Mouse (Mus musculus): ENCODE measurements around the gene Irx4.

Gene Irx4

DNA sequence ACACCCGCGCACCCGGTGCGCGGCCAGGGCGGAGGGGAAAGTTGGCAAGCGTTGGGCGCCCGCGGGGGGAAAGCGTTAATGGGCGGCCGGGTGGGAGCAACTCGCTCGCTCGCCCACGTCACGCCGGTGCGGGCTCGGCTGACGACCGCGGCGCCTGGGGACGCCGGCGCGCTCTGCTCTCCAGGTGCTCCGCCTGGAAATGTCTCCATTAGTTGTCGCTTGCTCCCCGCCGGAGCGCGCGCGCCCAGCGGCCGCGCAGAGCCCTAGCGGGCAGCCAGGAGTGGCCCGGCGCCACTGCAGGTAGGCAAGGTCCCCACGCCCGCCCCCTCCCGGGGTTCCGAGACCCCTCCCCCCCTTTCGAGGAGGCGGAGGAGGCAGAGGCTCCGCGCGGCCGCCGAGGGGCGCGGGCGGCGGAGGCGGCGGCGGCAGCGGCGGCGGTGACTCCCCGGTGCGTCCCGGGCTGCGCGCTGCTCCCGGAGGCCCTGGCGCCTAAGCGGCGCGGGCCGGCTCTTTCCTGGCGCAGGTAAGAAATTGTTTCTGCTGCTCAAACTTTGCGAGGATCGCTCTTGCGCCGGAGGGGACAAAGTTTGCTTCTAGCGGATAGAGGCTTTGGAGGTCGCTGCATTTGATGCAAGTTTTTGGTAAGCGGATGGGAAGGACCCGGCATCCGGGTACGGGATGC lies at the start of gene Irx4:
TSS of gene Irx4 (plus strand) at position 126 of the 682 bp plus-strand sequence.
- in situ Hi-C loops (cut with MboI, MseI), result no loop called here

DNA sequence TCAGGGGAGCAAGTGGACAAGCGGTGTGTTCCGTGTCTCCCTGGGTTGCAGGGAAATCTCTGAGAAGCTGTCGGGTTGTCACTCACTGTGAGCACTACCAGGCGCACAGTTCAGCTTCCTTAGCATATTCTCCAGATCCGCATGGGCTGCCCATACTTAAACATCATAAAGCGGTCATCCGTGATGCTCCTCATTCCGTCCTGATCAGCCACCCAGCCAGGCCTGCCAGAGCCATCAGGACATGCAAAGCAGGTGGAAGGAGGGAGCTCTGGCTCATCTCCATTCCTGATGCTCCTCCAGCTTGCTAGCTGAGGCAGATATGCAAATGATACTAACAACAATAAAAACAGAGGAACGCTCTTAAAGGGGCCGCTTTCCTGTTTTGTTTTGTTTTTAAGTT lies 46.0 kb upstream of the Irx4 start:
- in situ Hi-C loops (cut with MboI, MseI), result no loop called here

DNA sequence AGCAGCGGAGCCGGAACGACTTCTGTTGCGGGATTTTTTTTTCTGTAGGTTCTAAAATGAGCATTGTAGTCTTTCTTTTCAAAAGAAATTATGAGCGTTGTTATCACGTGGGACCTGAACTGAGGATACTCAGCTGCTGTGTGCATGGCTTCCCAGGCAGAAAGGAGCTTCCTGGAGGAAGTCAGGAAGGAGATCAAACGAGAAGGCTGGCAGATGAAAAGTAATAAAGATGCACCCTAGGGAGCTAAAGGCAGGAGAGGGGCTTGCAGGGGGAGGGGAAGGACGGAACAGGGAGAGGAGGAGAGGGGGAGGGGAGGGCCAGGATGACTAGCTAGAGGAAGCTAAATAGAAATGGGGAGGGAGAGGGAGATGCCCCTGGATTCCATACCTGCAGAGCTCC lies 23.8 kb upstream of the Irx4 start:
- in situ Hi-C loops (cut with MboI, MseI), result no loop called here

DNA sequence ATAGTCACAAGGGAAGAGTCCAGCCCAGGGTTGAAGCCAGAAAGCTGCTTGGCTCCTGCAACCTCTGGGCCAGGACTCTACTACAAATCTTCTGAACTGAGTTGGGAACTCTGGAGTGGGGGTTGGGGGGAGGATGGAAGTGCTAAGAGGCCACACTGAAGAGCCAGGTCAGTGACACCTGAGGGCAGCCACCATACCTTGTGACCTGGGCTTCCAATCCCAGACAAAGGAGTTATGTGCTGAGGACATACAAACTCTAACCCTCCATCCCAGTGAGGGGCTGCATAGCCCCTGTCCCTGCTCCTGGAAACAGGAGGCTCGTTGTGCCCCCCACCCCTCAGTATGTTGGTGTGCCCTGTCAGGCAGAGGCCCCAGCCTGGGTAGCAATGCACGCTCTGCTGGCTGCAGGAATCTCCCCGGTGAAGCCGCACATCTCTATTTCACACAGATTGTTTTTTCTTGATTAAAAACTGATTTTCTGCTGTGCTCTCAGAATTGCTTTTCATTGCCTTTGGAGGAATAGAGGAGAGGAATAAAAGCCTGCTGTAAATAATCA lies 21.0 kb upstream of the Irx4 start:
- in situ Hi-C loops (cut with MboI, MseI), result no loop called here

DNA sequence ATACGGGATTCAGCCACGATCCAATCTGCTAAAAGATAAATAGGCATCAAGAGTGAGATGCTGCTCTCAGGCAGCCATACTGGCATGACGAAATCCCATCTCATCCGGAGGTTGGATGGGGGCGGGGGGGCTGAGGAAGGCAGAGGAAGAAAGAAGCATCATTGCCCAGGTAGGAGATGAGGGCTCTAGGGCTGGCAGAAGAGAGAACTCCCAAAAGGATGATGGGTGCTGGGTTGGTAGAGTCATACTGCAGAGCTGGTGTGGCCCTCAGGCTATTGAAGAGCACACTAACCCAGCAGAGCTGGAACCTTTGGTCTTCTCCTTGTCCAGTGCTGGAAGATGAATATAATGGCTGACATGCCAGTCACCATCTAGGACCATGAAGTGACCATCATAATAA lies 17.7 kb upstream of the Irx4 start:
- in situ Hi-C loops (cut with MboI, MseI), result no loop called here

DNA sequence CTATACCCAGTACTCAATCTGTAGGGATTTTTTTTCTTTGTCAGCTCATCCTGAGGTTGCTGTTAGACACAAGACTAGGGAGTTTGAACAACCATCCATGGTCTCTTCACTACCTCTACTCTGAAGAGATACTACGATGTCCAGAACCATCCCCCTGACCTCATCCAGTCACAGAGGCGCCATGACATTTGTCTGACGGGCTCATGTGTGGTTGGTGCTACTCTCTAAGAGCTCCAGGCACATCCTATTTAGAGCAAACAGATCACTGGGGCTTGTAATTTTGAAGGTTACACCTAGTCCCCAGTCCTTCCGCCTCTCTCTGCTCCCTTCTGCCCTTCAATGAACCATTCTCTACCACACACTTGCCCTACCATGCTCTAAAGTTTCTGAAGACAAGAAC lies 13.3 kb upstream of the Irx4 start:
- in situ Hi-C loops (cut with MboI, MseI), result no loop called here

DNA sequence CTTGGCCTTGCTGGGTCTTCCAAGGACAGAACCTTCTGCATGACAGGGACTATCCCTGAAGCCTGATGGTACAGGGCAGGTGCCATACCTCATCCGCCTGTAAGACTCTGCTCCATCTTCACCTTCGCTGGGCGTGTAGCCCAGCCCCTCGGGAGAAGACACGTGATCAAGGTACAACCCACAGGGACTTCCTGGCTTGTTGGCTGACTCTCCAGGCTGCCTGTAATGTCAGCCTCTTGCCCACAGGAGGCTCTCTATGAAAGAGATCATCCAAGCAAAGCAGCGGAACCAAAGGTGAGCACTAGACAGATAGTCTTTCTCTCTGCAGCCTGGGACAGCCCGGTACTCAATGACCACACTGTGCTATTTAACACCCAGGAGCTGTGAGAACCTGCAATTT lies 9.1 kb upstream of the Irx4 start:
- in situ Hi-C loops (cut with MboI, MseI), result no loop called here

GRCm38 (mm10) chr13:73252022-73252421 lies 8.3 kb upstream of the Irx4 start:
- in situ Hi-C loops (cut with MboI, MseI), result no loop called here

DNA sequence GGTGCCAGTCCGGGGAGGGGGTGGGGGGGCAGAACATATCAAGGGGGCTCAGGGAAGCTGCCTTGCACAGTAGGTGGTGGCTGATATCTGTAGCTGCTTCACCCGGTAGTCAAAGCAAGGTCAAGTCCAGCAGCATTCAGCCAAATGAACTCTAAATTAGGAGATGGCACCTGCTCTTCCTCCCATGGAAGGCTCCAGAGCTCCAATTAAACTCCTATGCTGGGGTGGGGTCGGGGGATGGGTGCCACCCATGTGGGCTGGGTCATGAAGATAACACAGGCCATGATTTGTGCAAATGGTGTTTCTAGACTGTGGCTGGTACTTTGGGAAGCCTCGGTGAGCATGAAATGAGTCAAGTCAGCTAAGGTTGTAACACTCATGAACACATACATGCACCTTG lies 1.9 kb upstream of the Irx4 start:
- in situ Hi-C loops (cut with MboI, MseI), result no loop called here

GRCm38 (mm10) chr13:73259577-73260353 lies 514 bp upstream of the Irx4 start:
- in situ Hi-C loops (cut with MboI, MseI), result no loop called here

DNA sequence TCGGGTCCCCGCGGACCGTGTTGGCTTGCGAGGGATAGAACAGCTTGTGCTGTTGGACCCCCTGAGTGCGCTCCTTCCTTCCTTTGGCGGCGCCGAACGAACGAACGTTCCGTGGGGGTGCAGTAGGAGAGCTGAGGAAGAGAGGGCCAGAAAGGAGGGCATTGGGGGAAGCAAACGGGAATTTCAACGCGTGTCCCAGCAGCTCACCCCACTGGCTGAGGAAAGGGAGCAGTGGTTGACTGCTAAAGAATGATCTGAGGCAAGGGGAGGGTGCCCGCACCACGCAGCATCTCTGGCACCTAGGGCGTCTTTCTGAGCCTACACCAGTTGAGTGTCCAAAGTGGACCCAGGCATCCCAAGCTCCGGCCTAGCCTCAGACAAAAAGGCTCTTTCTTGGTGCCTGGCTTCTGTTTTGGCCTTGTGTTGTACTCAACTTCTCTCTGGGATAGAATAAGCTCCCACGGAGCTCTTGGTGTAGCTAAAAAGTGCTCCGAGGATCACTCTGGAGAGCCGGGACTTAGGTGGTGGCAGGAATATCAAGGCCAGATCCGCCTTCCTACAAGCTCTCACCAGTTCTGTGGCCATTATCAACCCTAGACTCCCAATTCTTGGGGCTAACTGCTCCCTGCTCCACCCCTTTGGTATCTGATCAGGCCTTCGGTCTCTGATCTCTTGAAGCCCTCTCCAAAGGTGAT lies 904 bp downstream of the Irx4 start:
- in situ Hi-C loops (cut with MboI, MseI), result no loop called here

DNA sequence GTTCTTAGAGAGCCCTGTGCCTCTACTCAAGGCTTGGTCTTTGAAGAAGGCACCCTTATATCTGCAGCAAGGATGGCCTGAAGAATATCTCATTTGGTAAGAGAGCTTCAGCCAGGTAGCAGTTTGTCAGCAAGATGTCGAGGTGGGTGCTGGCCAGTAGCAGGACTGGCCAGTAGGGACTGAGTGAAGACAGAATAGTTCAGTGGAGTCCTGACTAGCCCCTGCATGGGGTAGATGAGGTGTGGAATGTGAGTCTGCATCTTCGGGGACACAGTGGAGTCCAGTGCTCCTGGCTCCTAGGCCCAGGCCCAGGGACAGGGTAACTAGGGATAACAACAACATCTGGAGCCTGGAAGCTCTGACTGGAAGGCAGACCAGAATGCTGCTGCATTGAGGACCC lies 1.6 kb downstream of the Irx4 start:
- in situ Hi-C loops (cut with MboI, MseI), result no loop called here

DNA sequence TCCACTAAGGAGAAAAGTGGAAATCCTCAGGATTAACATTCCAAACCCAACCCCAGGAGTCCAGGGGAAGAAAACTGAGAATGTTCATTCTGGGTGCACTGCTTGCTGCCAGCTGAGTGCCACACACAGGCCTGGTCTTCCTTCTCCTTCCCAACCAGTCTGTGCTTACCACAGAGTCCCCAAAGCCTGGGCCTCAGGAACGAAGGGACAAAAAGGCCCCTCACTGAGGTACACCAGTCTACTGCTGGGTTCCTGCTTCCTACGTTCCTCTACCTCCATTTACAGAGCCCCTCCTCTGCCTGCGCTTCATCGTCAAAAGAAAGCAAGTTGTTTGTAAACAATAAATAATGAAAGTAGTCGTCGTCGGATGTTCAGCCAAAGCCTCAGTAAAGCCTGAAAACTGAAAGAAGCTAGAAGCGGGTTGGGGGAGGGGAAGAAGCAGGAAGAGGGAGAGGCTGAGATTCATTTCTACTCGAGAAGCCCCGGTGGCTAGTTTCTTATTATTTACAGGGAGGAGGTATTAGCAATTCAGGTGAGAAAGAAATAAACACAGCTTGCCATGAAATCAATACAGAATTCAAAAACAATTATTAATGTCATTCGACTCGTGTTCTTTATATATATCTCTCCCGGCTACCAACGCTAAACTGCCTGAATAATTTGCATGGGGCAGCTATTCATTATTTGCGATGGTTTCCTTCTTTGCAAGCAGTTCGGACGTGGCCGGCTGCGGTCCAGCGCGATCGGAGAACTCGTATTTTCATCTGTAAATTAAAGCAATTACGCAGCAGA lies 2.3 kb downstream of the Irx4 start:
- in situ Hi-C loops (cut with MboI, MseI), result no loop called here

DNA sequence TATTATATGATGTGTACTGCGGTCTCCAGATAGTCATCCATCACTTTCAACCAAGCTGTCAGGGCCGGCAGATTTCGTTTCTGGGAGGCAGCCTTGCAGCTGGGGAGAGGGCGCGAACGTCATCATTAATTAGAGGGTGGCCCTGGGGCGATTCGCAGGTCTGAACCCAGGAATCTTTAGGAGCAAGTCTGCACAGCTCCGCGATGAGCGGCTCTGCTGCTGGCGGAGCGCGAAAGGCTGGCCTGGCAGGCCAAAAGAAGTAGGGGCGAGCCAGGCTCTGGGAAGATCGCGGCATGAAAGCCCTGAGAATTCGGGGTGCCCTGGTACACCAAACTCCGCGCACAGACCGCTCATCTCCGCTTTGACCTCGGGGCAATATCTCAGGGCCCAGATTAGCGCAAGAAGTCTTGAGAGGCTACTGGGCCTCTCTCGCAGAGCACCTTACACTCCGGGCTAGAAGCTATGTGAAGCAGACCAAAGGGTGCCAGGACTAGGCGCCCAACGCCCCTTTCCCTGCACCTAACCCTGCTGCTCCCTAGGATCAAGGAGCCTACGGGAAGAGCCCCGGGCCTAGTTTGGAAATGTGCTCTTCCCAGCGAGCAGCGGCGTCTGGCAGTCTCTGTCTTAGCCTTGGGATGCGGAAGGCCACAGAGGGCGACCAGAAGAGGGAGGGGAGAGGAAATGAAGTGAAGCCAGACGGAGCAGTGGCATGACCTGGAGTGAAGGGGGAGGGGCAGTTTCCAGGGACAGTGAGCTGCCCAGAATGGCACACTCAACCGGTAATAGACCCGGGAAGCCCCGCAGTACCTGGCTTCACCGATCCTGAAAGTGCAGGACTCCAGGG lies 3.1 kb downstream of the Irx4 start:
- in situ Hi-C loops (cut with MboI, MseI), result no loop called here

- in situ Hi-C loops (cut with MboI, MseI), result no loop called here
Measured at GRCm38 (mm10) chr13:73264166-73264735, 4.0 kb downstream of the Irx4 start.

- in situ Hi-C loops (cut with MboI, MseI), result no loop called here
Measured at GRCm38 (mm10) chr13:73264831-73265230, 4.6 kb downstream of the Irx4 start.

DNA sequence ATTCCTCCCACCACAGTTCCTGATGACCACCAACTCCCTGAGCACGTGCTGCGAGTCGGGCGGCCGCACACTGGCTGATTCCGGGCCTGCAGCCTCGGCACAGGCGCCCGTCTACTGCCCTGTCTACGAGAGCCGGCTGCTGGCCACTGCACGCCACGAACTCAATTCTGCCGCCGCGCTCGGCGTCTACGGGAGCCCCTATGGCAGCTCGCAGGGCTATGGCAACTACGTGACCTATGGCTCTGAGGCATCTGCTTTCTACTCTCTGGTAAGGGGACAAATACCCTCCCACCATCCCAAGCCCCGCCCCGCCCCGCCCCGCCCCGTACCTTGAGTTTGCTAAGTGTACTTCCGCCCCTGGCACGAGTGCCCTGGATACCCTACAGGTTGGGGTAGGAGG lies 5.2 kb downstream of the Irx4 start:
- in situ Hi-C loops (cut with MboI, MseI), result no loop called here

GRCm38 (mm10) chr13:73267551-73267950 lies 7.3 kb downstream of the Irx4 start:
- in situ Hi-C loops (cut with MboI, MseI), result no loop called here

GRCm38 (mm10) chr13:73268702-73269101 lies 8.4 kb downstream of the Irx4 start:
- in situ Hi-C loops (cut with MboI, MseI), result no loop called here

- in situ Hi-C loops (cut with MboI, MseI), result no loop called here
Measured at GRCm38 (mm10) chr13:73269251-73269650, 9.0 kb downstream of the Irx4 start.
